Mouse (Mus musculus) embryonic stem cell, embryonic (primary cell): Measurements from ENCODE around the gene Dynlt1b.
"Not testable (repeated sequence)": the region's sequence is repeated elsewhere in the genome, so short reads cannot be mapped to it uniquely, and the experiment has no call there.

Experiments used
- CTCF ChIA-PET, 4 experiments: fragments of 300-600 bp in 2 of 4; fragments of 350-600 bp in 2 of 4; sonication (Branson Sonifier 250); formaldehyde crosslinking; loops; one replicate each; lab custom pipeline; 2022; ENCODE audit warnings: inconsistent platforms in 2 of 4; lab: Charles Lee
- POLR2A ChIA-PET, 4 experiments: fragments of 300-600 bp in 2 of 4; fragments of 350-600 bp in 2 of 4; sonication (Branson Sonifier 250); formaldehyde crosslinking; loops; one replicate each; lab custom pipeline; 2022; ENCODE audit warnings: antibody characterized with exemption in 4 of 4, inconsistent platforms in 1 of 4; lab: Charles Lee

Gene Dynlt1b

GRCm38 (mm10) chr17:6429945-6430344 lies at the start of gene Dynlt1b:
TSS of gene Dynlt1b (plus strand) at chr17:6430112.
- ChIA-PET POLR2A (interaction anchor here in 1 of 4 experiments (0.6 kb wide), 1 partner anchor 1238 kb away, joined by 3 read pairs; no protein-coding TSS in a partner anchor), CTCF (interaction anchor here in 1 of 4 experiments (0.7 kb wide), 1 partner anchor 1193 kb away, joined by 3 read pairs; no protein-coding TSS in a partner anchor)

- POLR2A ChIA-PET, CTCF ChIA-PET: not testable (repeated sequence)
Measured at GRCm38 (mm10) chr17:6380182-6380841, 49.6 kb upstream of the Dynlt1b start.

GRCm38 (mm10) chr17:6381071-6381682 lies 48.7 kb upstream of the Dynlt1b start:
- CTCF ChIA-PET, result not testable (repeated sequence)

GRCm38 (mm10) chr17:6386927-6387326 lies 43.0 kb upstream of the Dynlt1b start:
- CTCF ChIA-PET, POLR2A ChIA-PET: not testable (repeated sequence)

More at GRCm38 (mm10) chr17:6381071-6381682, 48.7 kb upstream of the Dynlt1b start:
- POLR2A ChIA-PET, result not testable (repeated sequence)

- CTCF ChIA-PET, POLR2A ChIA-PET: not testable (repeated sequence)
Measured at GRCm38 (mm10) chr17:6387380-6387911, 42.5 kb upstream of the Dynlt1b start.

- POLR2A ChIA-PET, CTCF ChIA-PET: not testable (repeated sequence)
Measured at GRCm38 (mm10) chr17:6389463-6389862, 40.4 kb upstream of the Dynlt1b start.

DNA sequence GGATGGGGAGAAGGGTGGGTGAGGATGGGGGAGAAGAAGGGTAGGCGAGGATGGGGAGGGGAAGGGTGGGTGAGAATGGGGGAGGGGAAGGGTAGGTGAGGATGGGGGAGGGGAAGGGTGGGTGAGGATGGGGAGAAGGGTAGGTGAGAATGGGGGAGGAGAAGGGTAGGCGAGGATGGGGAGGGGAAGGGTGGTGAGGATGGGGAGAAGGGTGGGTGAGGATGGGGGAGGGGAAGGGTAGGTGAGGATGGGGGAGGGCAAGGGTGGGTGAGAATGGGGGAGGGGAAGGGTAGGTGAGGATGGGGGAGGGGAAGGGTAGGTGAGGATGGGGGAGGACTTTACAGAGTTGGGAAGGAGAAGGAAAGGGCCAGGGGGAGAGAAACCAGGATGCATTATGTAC lies 39.2 kb upstream of the Dynlt1b start:
- CTCF ChIA-PET, POLR2A ChIA-PET: not testable (repeated sequence)

GRCm38 (mm10) chr17:6391736-6392135 lies 38.2 kb upstream of the Dynlt1b start:
- CTCF ChIA-PET, POLR2A ChIA-PET: not testable (repeated sequence)

GRCm38 (mm10) chr17:6392473-6393340 lies 37.2 kb upstream of the Dynlt1b start:
- CTCF ChIA-PET, POLR2A ChIA-PET: not testable (repeated sequence)

GRCm38 (mm10) chr17:6398079-6398478 lies 31.8 kb upstream of the Dynlt1b start:
- CTCF ChIA-PET, POLR2A ChIA-PET: not testable (repeated sequence)

- POLR2A ChIA-PET, result not testable (repeated sequence)
- CTCF ChIA-PET, result interaction anchor here in 1 of 4 experiments (0.6 kb wide), 1 partner anchor 1908 kb away, joined by 5 read pairs; no protein-coding TSS in a partner anchor
Measured at GRCm38 (mm10) chr17:6398816-6399215, 31.1 kb upstream of the Dynlt1b start.

- CTCF ChIA-PET, result interaction anchor here in 1 of 4 experiments (0.6 kb wide), 1 partner anchor 1907 kb away, joined by 5 read pairs; no protein-coding TSS in a partner anchor
- POLR2A ChIA-PET, result not testable (repeated sequence)
Measured at GRCm38 (mm10) chr17:6399281-6400096, 30.4 kb upstream of the Dynlt1b start.

GRCm38 (mm10) chr17:6400097-6400489 lies 29.8 kb upstream of the Dynlt1b start:
- CTCF ChIA-PET, POLR2A ChIA-PET: not testable (repeated sequence)

DNA sequence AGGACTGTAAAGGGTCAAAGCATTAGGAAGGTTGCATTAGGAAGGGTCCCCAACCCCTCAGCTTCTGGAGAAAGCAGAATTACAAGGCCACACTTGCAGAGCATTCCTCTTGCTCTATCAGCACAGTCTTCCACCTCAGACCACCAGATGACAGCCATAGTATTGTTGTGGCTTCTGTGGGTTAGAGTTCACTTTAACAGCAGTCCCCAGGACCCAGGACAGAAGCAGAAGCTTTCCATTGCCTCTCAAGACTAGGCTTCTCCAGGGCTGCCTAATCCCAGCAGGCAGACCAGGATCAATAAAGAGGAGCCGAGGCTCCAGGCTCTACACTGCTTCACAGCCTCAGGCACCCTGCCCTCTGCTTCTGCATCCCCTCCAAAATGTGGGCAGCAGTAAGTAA lies 25.4 kb upstream of the Dynlt1b start:
- CTCF ChIA-PET, POLR2A ChIA-PET: not testable (repeated sequence)

DNA sequence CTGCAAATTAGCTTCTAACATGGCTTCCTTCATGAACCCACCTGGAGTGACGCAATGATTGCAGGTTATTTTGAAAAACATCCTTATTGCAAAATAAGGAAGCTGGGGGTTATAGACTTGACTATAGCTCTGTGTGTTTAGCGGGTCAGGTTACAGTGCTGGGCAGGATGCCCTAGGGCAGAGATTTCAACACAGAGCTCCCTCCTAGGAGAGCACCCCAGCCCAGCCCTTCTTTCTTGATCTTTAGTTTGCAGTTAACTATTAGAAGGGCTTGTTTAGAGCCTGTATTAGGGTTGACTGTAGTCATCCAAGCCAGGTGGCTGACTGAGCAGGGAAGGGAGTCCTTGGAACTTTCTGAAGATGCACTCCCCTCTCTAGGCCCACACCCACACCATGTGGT lies 22.9 kb upstream of the Dynlt1b start:
- CTCF ChIA-PET, POLR2A ChIA-PET: not testable (repeated sequence)

DNA sequence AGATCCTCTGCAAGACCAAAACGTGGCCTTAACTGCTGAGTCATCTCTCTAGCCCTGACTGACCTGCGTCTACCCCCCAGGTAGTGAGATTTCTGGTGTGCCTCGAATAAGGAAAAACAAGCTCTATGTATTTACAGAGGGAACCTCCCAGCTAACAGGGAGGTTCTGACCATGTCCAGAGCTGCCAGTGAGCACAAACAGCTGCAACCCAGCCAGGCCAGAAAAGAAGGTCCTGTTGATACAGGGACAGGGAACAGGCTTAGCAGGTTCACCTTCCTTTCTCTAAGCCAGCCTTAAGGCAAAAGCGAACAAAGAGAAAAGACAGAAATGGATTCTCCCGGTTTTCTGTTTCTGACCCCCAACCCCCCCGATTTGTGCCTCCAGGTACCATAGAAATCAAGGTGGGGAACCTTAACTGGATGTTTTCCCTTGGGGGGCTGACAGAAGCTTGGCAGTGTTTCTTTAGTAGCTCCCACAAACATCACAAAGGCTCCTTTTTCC lies 19.1 kb upstream of the Dynlt1b start:
- CTCF ChIA-PET, result not testable (repeated sequence)

DNA sequence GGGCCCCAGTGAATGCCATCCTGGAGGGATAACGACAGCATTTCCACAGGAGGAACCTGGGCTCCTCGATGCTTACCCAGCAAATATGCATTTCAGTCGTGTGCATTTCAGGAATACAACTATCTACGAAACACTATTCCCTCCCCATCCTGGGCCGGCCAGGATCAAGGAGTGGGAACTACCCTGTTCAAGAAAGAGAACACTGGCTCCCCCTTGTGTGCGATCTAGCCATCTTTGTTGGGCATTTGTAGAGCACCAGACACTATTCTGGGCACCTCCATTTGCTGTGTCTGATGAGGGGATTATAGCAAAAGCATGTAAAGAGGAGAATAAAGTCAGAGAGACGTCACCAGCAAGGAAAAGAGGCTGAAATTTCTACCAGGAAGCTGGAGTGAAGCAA lies 12.8 kb upstream of the Dynlt1b start:
- POLR2A ChIA-PET, CTCF ChIA-PET: not testable (repeated sequence)

More for the DNA sequence above, 19.1 kb upstream of the Dynlt1b start:
- POLR2A ChIA-PET, result not testable (repeated sequence)

DNA sequence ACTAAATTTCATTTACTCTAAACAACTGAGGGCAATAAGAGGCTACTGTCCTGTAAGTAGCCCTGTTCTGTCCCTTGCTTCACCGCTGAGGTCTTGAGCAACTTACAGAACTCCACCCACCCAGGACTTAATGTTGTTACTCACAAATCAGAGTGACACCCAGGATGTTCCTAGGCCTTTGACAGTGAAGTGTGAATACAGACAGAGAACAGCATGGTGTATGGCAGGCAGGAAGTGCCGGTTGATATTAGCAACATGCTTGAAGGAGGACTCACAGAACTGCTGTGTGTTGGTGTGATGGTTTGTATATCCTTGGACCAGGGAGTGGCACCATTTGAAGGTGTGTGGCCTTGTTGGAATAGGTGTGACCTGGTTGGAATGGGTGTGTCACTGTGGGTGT lies 9.4 kb upstream of the Dynlt1b start:
- POLR2A ChIA-PET, CTCF ChIA-PET: not testable (repeated sequence)
